Mouse (Mus musculus): ENCODE measurements around the gene Il23a.

DNA sequence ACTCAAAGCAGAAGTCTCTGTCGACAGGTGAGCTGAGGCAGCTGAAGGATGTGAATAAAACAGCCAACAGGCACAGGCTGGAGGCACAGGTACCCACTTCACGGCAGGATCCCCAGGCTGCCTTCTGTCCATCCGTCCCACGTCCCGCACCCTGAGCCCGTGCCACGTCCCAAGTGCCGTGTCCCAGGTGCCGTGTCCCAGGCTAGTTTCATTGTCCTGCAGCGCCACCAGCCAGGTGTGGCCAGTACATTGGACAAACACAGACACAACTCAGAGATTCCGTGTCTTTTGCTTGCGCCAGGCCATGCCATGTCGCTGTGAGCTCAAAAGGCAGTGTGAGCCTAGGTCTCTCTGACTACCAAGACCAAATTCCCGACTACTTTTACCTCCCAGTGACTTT lies 16.9 kb downstream of the Il23a start:
- TF ChIP-seq ZC3H11A (IDR thresholded peaks at IDR 0.05; ENCODE audit: borderline replicate concordance, low read depth, low read length) (no peak), CHD2 (IDR thresholded peaks at IDR 0.05; ENCODE audit: low read depth, low read length) (no peak), MAFK (IDR thresholded peaks at IDR 0.05; ENCODE audit: insufficient read depth, low read depth, low read length) (no peak)
